Mouse (Mus musculus) right cerebral cortex, postnatal 25 days (tissue): ENCODE results near the gene Ado.
A peak's percentile ranks its signal among the peaks of the same experiment; 100 is the strongest.

Source experiments
- DNase-seq: peaks from one replicate; pipeline ENCODE4 v3.0.0; 2022

The Ado gene

GRCm38 (mm10) chr10:67535972-67536371, 12.8 kb downstream of the Ado start:
- peak; percentile 74 for DNase-seq

- no peak for DNase-seq
These were observed 13.5 kb downstream of the Ado start, which contains the start of gene Egr2 for GRCm38 (mm10) chr10:67535256-67535655. Gene Egr2, plus strand, starts transcription at chr10:67535475.

GRCm38 (mm10) chr10:67529769-67530168, 19.0 kb downstream of the Ado start:
- DNase-seq: no peak

- no peak for DNase-seq
These were observed 22.3 kb downstream of the Ado start for GRCm38 (mm10) chr10:67526435-67526834.

- no peak for DNase-seq
These were observed 24.1 kb downstream of the Ado start for GRCm38 (mm10) chr10:67524694-67525093.

- DNase-seq: no peak
These were observed 24.6 kb downstream of the Ado start for GRCm38 (mm10) chr10:67524130-67524529.

- no peak for DNase-seq
These were observed 30.0 kb downstream of the Ado start for GRCm38 (mm10) chr10:67518733-67519132.

GRCm38 (mm10) chr10:67512871-67513270, 35.9 kb downstream of the Ado start:
- DNase-seq: no peak

GRCm38 (mm10) chr10:67512211-67512610, 36.5 kb downstream of the Ado start:
- DNase-seq: peak; percentile 63

- no peak for DNase-seq
These were observed 43.5 kb downstream of the Ado start for GRCm38 (mm10) chr10:67505248-67505647.

GRCm38 (mm10) chr10:67504046-67504445, 44.7 kb downstream of the Ado start:
- DNase-seq: no peak

GRCm38 (mm10) chr10:67503320-67503995, 45.3 kb downstream of the Ado start:
- no peak for DNase-seq

GRCm38 (mm10) chr10:67497951-67498350, 50.8 kb downstream of the Ado start:
- no peak for DNase-seq

GRCm38 (mm10) chr10:67497144-67497892, 51.4 kb downstream of the Ado start:
- no peak for DNase-seq
